In genomic region chr6:86488149-86488485, GRCm38 (mm10) we compare ENCODE assay signal across 8 mouse cellular contexts. TPM values are rescaled to one million over a fixed set of nuclear protein-coding genes. Genes with fewer than 3 reads are reported as not detected.
A peak's percentile ranks its signal among the peaks of the same experiment; 100 is the strongest.
DNase-seq lines count a peak whose midpoint lies in the region; ATAC-seq and TF ChIP-seq lines count a peak whose summit lies in the region.

No protein-coding gene starts in this region.

- ATAC-seq in hindbrain, embryonic 16.5 days: 0 out of 2 replicates have a peak, but pooled peaks have one; percentile 12
- 0 out of 2 replicates have a peak, but pooled peaks have one; percentile 1 for ATAC-seq in midbrain, embryonic 13.5 days

- intact Hi-C loops in left cerebral cortex, adult 2 months (cut with DNase I): loop anchor here (5.0 kb wide), 1 partner anchor 34 kb away; no protein-coding TSS in a partner anchor
- intact Hi-C loops in gastrocnemius, adult 2 months (cut with DNase I): no loop called here
- intact Hi-C loops in left cerebral cortex, postnatal 36 days (cut with DNase I): loop anchor here (5.0 kb wide), 1 partner anchor 39 kb away; the partner anchor contains the start of gene Pcbp1

- TF ChIP-seq CTCF in left cerebral cortex, adult 2 months (IDR thresholded peaks at IDR 0.05): no peak
- TF ChIP-seq CTCF in gastrocnemius, adult 2 months (IDR thresholded peaks at IDR 0.05): no peak

- 21% methylated on average over 3 of the region's 3 CpGs for WGBS in hindbrain, embryonic 16.5 days
- 14% methylated on average over 3 of the region's 3 CpGs for WGBS in midbrain, embryonic 13.5 days

- no peaks in the 10 kb centered on the region for H3K36me3 ChIP-seq in hindbrain, embryonic 16.5 days (ENCODE audit: control insufficient read depth, insufficient read depth, low read length)
- no peaks in the 10 kb centered on the region for H3K36me3 ChIP-seq in midbrain, embryonic 13.5 days

- peak overlapping the region; percentile 66 for H3K9ac ChIP-seq in hindbrain, embryonic 16.5 days (ENCODE audit: low read depth, low read length)
- H3K9ac ChIP-seq in midbrain, embryonic 13.5 days (replicated peaks): peak overlapping the region; percentile 71

- no peak overlapping the region for H3K4me3 ChIP-seq in left cerebral cortex, adult 2 months
- no peak overlapping the region for H3K4me3 ChIP-seq in brown adipose tissue, adult 24 weeks (ENCODE audit: insufficient read depth, low read depth, low read length)
- H3K4me3 ChIP-seq in gastrocnemius, adult 2 months: peak overlapping the region; percentile 70
- no peak overlapping the region for H3K4me3 ChIP-seq in hindbrain, embryonic 16.5 days (ENCODE audit: low read length)
- H3K4me3 ChIP-seq in midbrain, embryonic 13.5 days (replicated peaks): no peak overlapping the region; the same call in 1 of the 2 replicates

- H3K4me1 ChIP-seq in brown adipose tissue, adult 24 weeks (ENCODE audit: control insufficient read depth, insufficient read depth, insufficient read length, low read length): peaks cover 12% of the 10 kb centered on the region
- peaks cover 16% of the 10 kb centered on the region for H3K4me1 ChIP-seq in hindbrain, embryonic 16.5 days (ENCODE audit: control insufficient read depth, insufficient read depth, low read depth, low read length)
- H3K4me1 ChIP-seq in midbrain, embryonic 13.5 days (replicated peaks): peaks cover 15% of the 10 kb centered on the region

- no peaks in the 10 kb centered on the region for H3K27me3 ChIP-seq in hindbrain, embryonic 16.5 days (replicated peaks; ENCODE audit: control insufficient read depth, insufficient read depth, low read length)
- no peaks in the 10 kb centered on the region for H3K27me3 ChIP-seq in midbrain, embryonic 13.5 days

- no peaks in the 10 kb centered on the region for H3K9me3 ChIP-seq in hindbrain, embryonic 16.5 days (ENCODE audit: control insufficient read depth, low read length)
- no peaks in the 10 kb centered on the region for H3K9me3 ChIP-seq in midbrain, embryonic 13.5 days

- no peak for DNase-seq in left cerebral cortex, adult 2 months (ENCODE audit: extremely low spot score in 1 of 2, low spot score in 2 of 2)
- DNase-seq in left cerebral cortex, adult 9 months (ENCODE audit: low spot score in 2 of 2): no peak
- DNase-seq in gastrocnemius, adult 2 months: peak; percentile 83
- no peak for DNase-seq in left cerebral cortex, postnatal 36 days (ENCODE audit: low spot score in 2 of 2)
- no peak for DNase-seq in spleen, postnatal 36 days (ENCODE audit: low spot score in 2 of 2)

- peak overlapping the region; percentile 92 for H3K27ac ChIP-seq in left cerebral cortex, adult 2 months
- H3K27ac ChIP-seq in brown adipose tissue, adult 24 weeks (replicated peaks; ENCODE audit: low read depth, low read length): peak overlapping the region; percentile 87
- peak overlapping the region; percentile 98 for H3K27ac ChIP-seq in gastrocnemius, adult 2 months
- H3K27ac ChIP-seq in hindbrain, embryonic 16.5 days (ENCODE audit: low read depth, low read length): peak overlapping the region; percentile 96
- H3K27ac ChIP-seq in midbrain, embryonic 13.5 days: peak overlapping the region; percentile 98

- H3K4me2 ChIP-seq in hindbrain, embryonic 16.5 days (ENCODE audit: low read length): peak overlapping the region; percentile 53; the same call in 1 of the 2 replicates
- H3K4me2 ChIP-seq in midbrain, embryonic 13.5 days (replicated peaks): peak overlapping the region; percentile 48

RNA-seq across cellular contexts. Expression of gene Pcbp1, which starts 38.0 kb away (rescaled TPM):
- 100 to 1,000 TPM; 174 to 176 TPM for total RNA-seq in left cerebral cortex, adult 2 months (2021)
- polyA plus RNA-seq in brown adipose tissue, adult 24 weeks (2012; ENCODE audit: insufficient read depth, insufficient read length, missing spikeins): 107 and 116 TPM in 2 replicates
- 100 to 1,000 TPM; 121 to 128 TPM for total RNA-seq in gastrocnemius, adult 2 months (2021)
- polyA plus RNA-seq in hindbrain, embryonic 16.5 days (2015; fragmentation: Nextera tagmentation; extraction: Ambion mirVana): 123 and 163 TPM in 2 replicates
- polyA plus RNA-seq in midbrain, embryonic 13.5 days (2015; fragmentation: Nextera tagmentation; extraction: Ambion mirVana): 246 and 342 TPM in 2 replicates
- 100 to 1,000 TPM; 179 to 192 TPM for total RNA-seq in left cerebral cortex, postnatal 36 days (2021)

RNA-seq across cellular contexts. Expression of gene C87436, which starts 49.9 kb away (rescaled TPM):
- 10 to 100 TPM; 19.3 to 24.7 TPM for total RNA-seq in left cerebral cortex, adult 2 months (2021)
- 10.4 and 13.6 TPM in 2 replicates for polyA plus RNA-seq in brown adipose tissue, adult 24 weeks (2012; ENCODE audit: insufficient read depth, insufficient read length, missing spikeins)
- 1 to 10 TPM; 7.5 to 8.0 TPM for total RNA-seq in gastrocnemius, adult 2 months (2021)
- 21.4 and 22.9 TPM in 2 replicates for polyA plus RNA-seq in hindbrain, embryonic 16.5 days (2015; fragmentation: Nextera tagmentation; extraction: Ambion mirVana)
- 27.7 and 28.8 TPM in 2 replicates for polyA plus RNA-seq in midbrain, embryonic 13.5 days (2015; fragmentation: Nextera tagmentation; extraction: Ambion mirVana)
- total RNA-seq in left cerebral cortex, postnatal 36 days (2021): 10 to 100 TPM; 21.5 to 22.0 TPM
